Mouse (Mus musculus): ENCODE data around the gene Anapc16. TPM values are rescaled to one million over a fixed set of nuclear protein-coding genes. Genes with fewer than 3 reads are reported as not detected.

Gene Anapc16
- polyA plus RNA-seq, 1 experiment from 2014 or later: 86.4 TPM

DNA sequence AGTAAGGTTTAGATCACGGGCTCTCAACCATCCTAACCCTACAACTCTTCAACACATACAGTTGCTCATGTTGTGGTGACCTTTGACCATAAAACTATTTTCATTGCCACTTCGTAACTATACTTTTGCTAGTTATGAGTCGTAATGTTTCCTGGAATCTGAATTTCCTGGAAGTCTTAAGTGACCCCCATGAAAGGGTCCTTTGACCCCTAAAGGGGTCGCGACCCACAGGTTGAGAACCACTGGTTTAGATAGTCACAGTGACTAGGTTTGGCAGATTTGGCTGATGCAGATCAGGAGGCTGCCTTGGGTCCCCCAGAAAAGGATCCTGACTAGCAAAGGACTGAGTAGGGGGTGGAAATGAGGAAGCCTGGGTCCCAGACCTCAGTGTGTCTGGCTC is 64.3 kb downstream of the Anapc16 start:
- WGBS: 89% methylated on average over 5 of the region's 5 CpGs
- H3K9me3 ChIP-seq (ENCODE audit: control insufficient read depth, low read length): no peaks in the 10 kb centered on the region
- no peak overlapping the region for H3K9ac ChIP-seq (ENCODE audit: low read length)
- peaks cover 9% of the 10 kb centered on the region; the same call in 1 of the 2 replicates for H3K4me1 ChIP-seq (replicated peaks; ENCODE audit: control insufficient read depth, insufficient read depth)
- no peak overlapping the region for H3K27ac ChIP-seq (replicated peaks)
- H3K4me3 ChIP-seq (ENCODE audit: low read depth, low read length): no peak overlapping the region
- H3K36me3 ChIP-seq (ENCODE audit: control insufficient read depth, insufficient read depth, low read length): no peaks in the 10 kb centered on the region
- no peak for TF ChIP-seq CTCF (IDR thresholded peaks at IDR 0.05; ENCODE audit: low read depth)
- TF ChIP-seq EP300 (optimal IDR thresholded peaks at IDR 0.05): no peak
- H3K4me2 ChIP-seq (replicated peaks; ENCODE audit: low read depth): no peak overlapping the region
- ATAC-seq (ENCODE audit: low FRiP score, low TSS enrichment) (no peak), DNase-seq (ENCODE audit: low spot score) (no peak)
- no peaks in the 10 kb centered on the region for H3K27me3 ChIP-seq (ENCODE audit: control insufficient read depth, insufficient read depth, low read length)

Other genes with a start within 250 kb of the Anapc16 start
- 17.4 and 19.0 TPM in 2 replicates for gene Dnajb12, start 123.6 kb downstream of the Anapc16 start, polyA plus RNA-seq (2015; fragmentation: Nextera tagmentation; extraction: Ambion mirVana)
- gene Ddit4, start 51.3 kb downstream of the Anapc16 start, polyA plus RNA-seq (2015; fragmentation: Nextera tagmentation; extraction: Ambion mirVana): 12.4 and 17.3 TPM in 2 replicates
- gene Ascc1, start 330 bp downstream of the Anapc16 start, polyA plus RNA-seq (2015; fragmentation: Nextera tagmentation; extraction: Ambion mirVana): 29.0 and 31.6 TPM in 2 replicates
- gene Spock2, start 103.1 kb upstream of the Anapc16 start, polyA plus RNA-seq (2015; fragmentation: Nextera tagmentation; extraction: Ambion mirVana): 3.6 and 4.1 TPM in 2 replicates
- 1.1 and 1.4 TPM in 2 replicates for gene Chst3, start 216.1 kb upstream of the Anapc16 start, polyA plus RNA-seq (2015; fragmentation: Nextera tagmentation; extraction: Ambion mirVana)

Measured in stomach, postnatal 0 days (tissue).